Mouse (Mus musculus): Measurements from ENCODE around the gene Ly6g6d. TPM values are rescaled to one million over a fixed set of nuclear protein-coding genes. Genes with fewer than 3 reads are reported as not detected.
"Not testable (repeated sequence)": the region's sequence is repeated elsewhere in the genome, so short reads cannot be mapped to it uniquely, and the experiment has no call there.

Ly6g6d gene
- polyA plus RNA-seq, 1 experiment from 2014 or later, result 1.8 TPM

DNA sequence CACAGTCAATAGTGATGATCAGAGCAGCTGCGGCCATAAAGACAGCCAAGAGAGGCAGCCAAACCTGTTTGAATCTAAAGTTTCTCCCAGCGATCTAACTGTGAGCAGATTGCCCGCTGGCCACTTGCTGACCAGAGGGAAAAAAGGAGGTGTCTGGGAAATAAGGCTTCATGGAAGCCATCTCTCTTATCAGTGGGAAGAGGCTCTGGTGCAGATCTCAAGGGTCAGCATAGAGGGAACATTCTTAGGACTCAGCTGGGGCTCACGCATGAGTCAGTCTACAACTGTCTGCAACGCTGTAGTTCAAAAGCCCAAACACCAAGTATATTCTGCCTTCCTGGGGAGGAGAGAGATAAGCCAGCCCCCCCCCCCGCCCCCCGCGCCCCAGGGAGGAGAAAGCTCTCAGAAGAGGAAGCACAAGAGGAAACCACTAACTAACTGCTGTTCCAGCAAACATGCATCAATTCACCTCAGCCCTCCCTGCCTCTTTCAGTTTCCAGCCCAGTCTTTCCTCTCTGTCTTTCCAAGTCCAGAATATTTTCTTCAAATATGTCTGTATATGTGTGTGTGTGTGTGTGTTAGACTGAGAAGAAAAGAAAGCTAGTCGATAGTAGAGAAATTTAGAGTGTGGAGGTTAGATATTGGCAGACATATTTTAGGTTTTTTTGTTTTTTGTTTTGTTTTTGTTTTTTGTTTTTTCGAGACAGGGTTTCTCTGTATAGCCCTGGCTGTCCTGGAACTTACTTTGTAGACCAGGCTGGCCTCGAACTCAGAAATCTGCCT is 29.5 kb downstream of the Ly6g6d start:
- Histone ChIP-seq H3K4me1 (peaks cover 83% of the 10 kb centered on the region), H3K4me3 (peak overlapping the region; percentile 19; the same call in 1 of the 2 replicates)
- DNase-seq (ENCODE audit: extremely low spot score, low spot score), result no peak

DNA sequence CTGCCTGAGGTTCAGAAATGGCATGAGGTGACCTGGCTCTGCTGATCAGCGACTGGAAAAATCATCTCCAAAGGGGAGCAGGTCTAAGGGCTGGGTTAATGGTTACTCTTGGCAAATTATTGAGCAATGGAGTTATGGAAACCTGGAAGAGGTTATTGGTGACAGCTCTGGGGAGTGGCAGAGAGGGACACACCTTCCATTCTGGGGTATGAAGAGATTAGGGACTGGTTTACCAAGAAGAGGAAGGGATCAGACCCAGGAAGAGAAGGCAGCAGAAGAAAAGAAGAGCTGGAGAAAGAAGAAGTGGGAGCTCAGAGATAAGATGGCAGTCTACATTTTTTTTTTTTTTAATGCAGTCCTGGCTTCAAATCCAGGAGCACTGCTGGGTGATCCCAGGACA is 30.2 kb downstream of the Ly6g6d start:
- Histone ChIP-seq H3K9me3 (no peaks in the 10 kb centered on the region), H3K4me3 (peak overlapping the region; percentile 19; the same call in 1 of the 2 replicates), H3K27ac (peak overlapping the region; percentile 98), H3K36me3 (replicated peaks) (peaks cover 7% of the 10 kb centered on the region), H3K4me1 (peaks cover 79% of the 10 kb centered on the region), H3K27me3 (ENCODE audit: poor library complexity, severe bottlenecking) (no peaks in the 10 kb centered on the region)
- 54% methylated on average over 1 of the region's 1 CpGs for WGBS
- DNase-seq (ENCODE audit: extremely low spot score, low spot score), result no peak

More for the DNA sequence above, 29.5 kb downstream of the Ly6g6d start:
- WGBS, result 44% methylated on average over 11 of the region's 11 CpGs
- Histone ChIP-seq H3K27me3 (ENCODE audit: poor library complexity, severe bottlenecking) (no peaks in the 10 kb centered on the region), H3K36me3 (replicated peaks) (peaks cover 13% of the 10 kb centered on the region), H3K27ac (peak overlapping the region; percentile 98), H3K9me3 (no peaks in the 10 kb centered on the region)

DNA sequence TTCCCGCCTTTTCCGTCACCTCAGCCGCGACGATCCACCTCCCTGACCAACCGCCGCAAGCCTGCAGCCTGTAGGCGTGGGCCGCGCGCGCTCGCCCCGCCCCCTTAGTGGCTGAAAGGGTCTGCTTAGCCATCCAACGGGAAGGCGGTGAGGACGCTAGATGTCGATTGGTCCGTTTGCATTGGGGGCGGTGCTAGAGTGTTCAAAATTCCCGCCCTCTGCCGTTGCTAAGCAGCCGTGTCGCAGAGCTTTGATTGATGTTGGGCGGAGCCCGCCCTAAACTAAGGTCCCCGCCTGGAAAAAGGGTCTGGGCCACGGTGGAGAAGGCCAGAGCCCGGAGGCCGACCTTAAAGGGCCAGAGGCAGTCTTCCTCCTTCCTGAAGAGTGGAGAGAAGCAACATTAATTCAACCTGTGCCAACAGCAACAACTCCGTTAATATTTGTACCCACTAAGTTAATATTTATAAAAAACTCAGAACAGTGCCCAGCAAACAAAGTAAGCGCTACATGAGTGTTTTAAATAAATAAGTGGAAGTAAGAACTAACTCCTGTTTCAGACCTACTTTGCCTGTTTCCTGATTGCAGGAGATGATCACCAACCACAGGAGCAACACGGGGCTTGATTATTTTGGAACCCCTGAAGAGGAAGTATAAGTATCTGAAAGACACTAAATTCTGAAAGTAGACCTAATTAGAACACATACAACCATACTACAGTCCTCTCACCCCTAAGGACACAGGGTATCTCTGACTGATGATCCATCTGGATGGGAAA is 31.0 kb downstream of the Ly6g6d start, which contains the start of gene Msh5:
Msh5 (minus strand) TSS at position 65 of the 775 bp plus-strand sequence.
- WGBS, result 3% methylated on average over 33 of the region's 33 CpGs
- no peaks in the 10 kb centered on the region for H3K27me3 ChIP-seq (ENCODE audit: poor library complexity, severe bottlenecking)
- H3K36me3 ChIP-seq (replicated peaks), result no peaks in the 10 kb centered on the region
- DNase-seq (ENCODE audit: extremely low spot score, low spot score), result peak; percentile 100
- H3K4me3 ChIP-seq, result peak within 1 kb of the TSS; percentile 70
- H3K9me3 ChIP-seq, result no peaks in the 10 kb centered on the region
- H3K4me1 ChIP-seq, result peaks cover 71% of the 10 kb centered on the region
- peak within 1 kb of the TSS; percentile 98 for H3K27ac ChIP-seq

DNA sequence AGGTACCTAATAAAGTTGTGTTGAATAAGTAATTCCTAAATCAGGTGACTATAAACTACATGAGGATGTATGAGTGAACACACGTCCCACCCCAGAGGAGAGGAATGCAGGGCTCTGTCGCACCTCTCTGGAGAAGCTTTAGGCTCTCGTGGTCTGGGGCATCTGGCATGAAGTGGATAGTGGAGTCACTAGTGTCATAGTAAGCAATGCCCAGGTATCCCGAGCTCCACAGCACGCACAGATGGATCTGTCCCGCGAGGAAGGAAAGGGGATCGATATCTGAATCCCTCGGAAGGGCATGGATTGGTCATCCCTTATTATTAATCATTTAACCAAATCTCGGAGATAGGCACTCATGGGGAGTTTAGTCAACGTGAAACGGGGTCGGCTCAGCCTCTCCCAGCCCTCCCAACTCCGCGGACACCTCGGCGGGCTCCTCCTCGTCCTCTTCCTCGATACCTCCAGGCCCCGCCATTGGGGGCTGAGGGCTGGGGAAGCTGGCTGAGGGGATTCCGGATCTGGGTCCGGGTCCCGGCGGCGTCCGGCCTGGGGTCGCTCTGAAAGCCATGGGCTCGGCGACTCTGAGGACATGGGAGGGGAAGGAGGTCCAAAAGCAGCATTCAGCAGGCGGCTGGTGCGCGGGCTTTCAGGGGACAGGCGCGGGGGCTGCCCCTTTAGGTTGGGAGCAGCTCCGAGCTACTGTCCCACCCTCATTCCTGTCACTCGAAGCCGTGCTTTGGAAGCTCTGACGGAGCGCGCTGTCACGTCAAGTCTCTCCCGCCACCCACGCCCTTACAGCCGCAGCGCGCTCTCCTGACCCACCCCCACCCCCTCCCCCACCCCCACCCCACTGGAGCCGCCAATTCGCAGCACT is 31.8 kb downstream of the Ly6g6d start:
- Histone ChIP-seq H3K36me3 (replicated peaks) (no peaks in the 10 kb centered on the region), H3K27ac (peak overlapping the region; percentile 98), H3K9me3 (no peaks in the 10 kb centered on the region), H3K4me3 (peak overlapping the region; percentile 70), H3K27me3 (ENCODE audit: poor library complexity, severe bottlenecking) (no peaks in the 10 kb centered on the region), H3K4me1 (peaks cover 63% of the 10 kb centered on the region)
- no peak for DNase-seq (ENCODE audit: extremely low spot score, low spot score)
- 8% methylated on average over 48 of the region's 48 CpGs for WGBS

DNA sequence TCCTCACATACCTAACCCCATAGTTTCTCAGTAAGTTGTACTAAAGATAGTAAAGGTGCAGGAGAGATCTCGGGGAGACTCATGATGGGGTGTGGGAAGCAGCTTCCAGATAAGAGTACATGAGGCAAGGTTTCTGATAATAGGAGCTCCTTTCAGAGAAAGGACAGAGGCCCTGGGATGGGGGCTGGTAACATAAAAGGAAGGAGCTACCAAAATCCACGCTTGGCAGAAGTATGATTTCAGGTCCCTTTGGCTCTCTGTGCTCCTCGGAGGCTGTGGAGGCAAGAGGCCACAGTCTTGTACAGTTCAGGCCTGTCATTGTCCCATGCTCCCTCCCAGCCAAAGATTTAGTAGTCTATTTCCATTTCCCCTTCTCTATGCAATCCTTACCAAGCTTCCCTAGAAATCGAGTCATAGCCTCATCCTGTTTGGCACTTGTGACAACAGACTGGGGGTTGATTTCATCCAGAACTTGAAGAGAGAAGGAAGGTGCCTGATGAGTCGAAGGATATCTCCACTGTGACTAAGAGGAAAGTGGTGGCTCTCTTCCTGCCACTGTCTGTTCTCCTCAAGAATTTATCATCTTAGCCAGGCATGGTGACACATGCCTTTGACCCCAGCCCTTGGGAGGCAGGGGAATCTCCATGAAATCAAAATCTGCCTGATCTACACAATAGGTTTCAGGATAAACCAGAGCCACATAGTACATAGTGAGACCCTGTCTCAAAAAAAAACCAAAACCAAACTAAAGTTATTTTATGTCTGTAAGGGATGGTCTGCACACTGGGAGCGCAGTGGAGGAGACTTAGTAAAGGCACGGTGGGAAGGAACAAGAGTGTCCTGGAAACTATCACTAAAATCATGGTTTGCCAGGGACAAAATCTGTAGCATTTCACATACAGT is 32.7 kb downstream of the Ly6g6d start:
- Histone ChIP-seq H3K9me3 (no peaks in the 10 kb centered on the region), H3K27ac (peak overlapping the region; percentile 98), H3K4me3 (peak overlapping the region; percentile 70), H3K36me3 (replicated peaks) (no peaks in the 10 kb centered on the region), H3K27me3 (ENCODE audit: poor library complexity, severe bottlenecking) (no peaks in the 10 kb centered on the region), H3K4me1 (peaks cover 54% of the 10 kb centered on the region)
- no peak for DNase-seq (ENCODE audit: extremely low spot score, low spot score)
- WGBS, result 87% methylated on average over 7 of the region's 7 CpGs

DNA sequence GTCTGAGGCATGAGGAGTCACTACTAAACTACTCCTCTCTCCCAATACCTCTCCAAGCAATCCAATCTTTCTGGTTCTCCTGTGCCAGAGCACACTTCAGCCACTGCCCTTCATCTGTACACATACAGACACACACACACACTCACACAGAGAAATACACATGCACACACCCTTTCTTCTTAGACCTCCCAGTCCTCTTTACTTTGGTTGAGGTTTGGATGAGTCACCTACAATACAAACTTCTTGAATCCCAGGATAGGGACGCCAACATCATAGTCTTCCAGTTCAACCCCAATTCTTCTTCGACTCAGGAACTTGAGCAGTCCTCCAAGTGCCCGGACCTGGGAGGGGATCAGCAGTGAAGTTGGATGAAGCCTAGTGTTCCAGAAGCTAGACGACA is 34.1 kb downstream of the Ly6g6d start:
- H3K27ac ChIP-seq, result 0 out of 2 replicates have a peak overlapping the region, but pooled peaks have one; percentile 35
- 89% methylated on average over 4 of the region's 4 CpGs for WGBS
- peaks cover 40% of the 10 kb centered on the region for H3K4me1 ChIP-seq
- no peaks in the 10 kb centered on the region for H3K9me3 ChIP-seq
- DNase-seq (ENCODE audit: extremely low spot score, low spot score), result no peak
- H3K27me3 ChIP-seq (ENCODE audit: poor library complexity, severe bottlenecking), result no peaks in the 10 kb centered on the region
- H3K36me3 ChIP-seq (replicated peaks), result no peaks in the 10 kb centered on the region
- no peak overlapping the region for H3K4me3 ChIP-seq

DNA sequence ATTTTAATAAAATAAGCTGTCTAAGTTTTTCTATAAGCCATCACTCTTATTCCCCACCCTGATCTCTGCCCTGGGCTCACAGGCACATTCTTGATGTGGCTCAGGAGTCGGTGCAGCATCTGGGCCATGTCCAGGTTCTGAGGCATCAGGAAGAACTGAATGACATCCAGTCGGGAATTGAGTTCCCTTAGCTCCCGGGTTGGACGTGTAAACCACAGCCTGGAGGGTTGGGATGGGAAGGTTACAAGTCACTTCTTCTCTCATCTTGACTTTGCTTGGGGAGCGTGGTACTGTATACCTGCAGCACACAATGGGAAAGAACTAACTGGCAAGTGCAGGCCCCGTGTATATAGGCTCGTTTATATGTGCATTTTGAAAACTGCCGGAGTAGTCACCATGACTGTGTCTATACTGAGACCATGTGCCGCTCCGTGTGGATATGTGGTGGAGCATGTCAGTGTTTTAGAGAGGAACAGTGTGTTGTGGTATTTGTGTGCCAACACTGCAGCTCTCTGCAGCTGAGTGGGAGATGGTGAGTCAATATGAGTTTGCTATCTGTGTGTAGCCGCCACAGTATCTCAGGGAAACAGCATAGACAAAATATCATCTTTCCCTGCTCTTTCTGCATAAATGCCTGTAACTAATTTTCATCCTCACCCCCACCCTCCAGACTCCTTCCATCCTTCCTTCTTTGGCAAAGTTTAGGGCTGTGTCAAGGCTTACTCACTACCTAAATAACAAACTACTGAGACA is 38.6 kb downstream of the Ly6g6d start:
- no peaks in the 10 kb centered on the region for H3K9me3 ChIP-seq
- no peaks in the 10 kb centered on the region for H3K27me3 ChIP-seq (ENCODE audit: poor library complexity, severe bottlenecking)
- DNase-seq (ENCODE audit: extremely low spot score, low spot score), result no peak
- H3K27ac ChIP-seq, result no peak overlapping the region
- no peak overlapping the region for H3K4me3 ChIP-seq
- H3K4me1 ChIP-seq, result no peaks in the 10 kb centered on the region
- no peaks in the 10 kb centered on the region for H3K36me3 ChIP-seq (replicated peaks)
- WGBS, result 91% methylated on average over 11 of the region's 11 CpGs

DNA sequence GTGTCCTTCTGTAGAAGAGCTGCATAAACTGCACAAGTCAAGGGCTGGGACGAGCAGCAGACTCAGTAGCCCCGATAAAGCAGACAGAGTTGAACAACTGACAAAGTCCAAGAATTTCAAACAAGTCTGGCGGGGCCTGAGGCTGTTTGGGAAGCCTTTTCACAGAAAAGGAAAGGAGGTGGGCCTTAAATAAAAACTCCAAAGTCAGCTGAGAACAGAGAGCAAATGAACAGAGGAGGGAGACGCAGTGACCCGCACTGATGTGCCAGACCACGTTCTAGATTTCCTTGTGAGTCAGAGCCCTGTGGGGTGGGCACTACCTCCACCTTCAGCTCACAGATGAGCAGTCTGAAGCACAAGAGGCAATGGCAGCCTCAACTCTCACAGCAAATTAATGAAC is 43.0 kb downstream of the Ly6g6d start:
- 84% methylated on average over 6 of the region's 6 CpGs for WGBS
- DNase-seq (ENCODE audit: extremely low spot score, low spot score), result no peak
- 0 out of 2 replicates have a peak, but pooled peaks cover 3% of the 10 kb centered on the region for H3K27me3 ChIP-seq (ENCODE audit: poor library complexity, severe bottlenecking)
- H3K27ac ChIP-seq, result 0 out of 2 replicates have a peak overlapping the region, but pooled peaks have one; percentile 11
- H3K36me3 ChIP-seq (replicated peaks), result no peaks in the 10 kb centered on the region
- peaks cover 8% of the 10 kb centered on the region for H3K4me1 ChIP-seq
- H3K9me3 ChIP-seq, result no peaks in the 10 kb centered on the region
- no peak overlapping the region for H3K4me3 ChIP-seq

DNA sequence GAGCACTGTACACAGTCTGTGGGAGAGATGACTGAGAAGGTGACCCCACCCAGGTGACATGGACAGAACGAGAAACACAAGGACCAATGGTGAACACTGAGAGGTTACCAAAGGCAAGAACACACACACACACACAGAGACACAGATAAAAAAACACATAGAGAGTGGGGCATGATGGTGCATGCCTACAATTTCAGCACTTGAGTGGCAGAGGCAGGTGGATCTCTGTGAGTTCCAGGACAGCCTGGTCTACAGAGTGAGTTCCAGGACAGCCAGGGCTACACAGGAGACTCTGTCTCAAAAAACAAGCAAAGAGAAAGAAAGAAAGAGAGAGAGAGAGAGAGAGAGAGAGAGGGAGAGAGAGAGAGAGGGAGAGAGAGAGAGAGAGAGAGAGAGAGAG is 44.2 kb downstream of the Ly6g6d start:
- 72% methylated on average over 1 of the region's 1 CpGs for WGBS

DNA sequence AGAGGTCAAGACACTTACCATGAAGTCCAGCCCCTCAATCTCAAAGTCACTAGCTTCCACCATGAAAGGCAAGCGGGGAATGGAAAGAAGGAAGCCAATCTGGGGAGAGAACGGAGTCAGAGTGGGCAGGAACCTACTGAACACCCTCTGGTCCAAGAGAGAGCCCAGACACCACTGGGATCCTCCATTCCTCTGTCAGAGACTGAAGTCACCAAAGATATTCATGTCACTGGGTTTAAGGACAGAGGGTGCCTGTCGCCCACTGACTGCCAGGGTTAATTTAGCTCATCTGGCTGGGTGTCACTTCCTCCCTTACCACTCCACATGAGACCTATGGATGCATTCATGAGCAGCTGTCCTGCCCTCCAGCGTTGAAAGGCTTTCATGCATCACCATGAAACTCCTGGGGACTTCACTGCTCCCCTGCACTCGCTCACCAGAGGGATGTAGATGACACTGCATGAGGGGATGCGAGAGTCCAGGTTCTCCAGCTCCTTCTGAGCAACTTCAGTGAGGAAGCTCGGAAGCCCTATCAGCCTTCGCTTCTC is 45.5 kb downstream of the Ly6g6d start:
- H3K27me3 ChIP-seq (ENCODE audit: poor library complexity, severe bottlenecking), result 0 out of 2 replicates have a peak, but pooled peaks cover 3% of the 10 kb centered on the region
- no peaks in the 10 kb centered on the region for H3K36me3 ChIP-seq (replicated peaks)
- no peak for DNase-seq (ENCODE audit: extremely low spot score, low spot score)
- H3K4me1 ChIP-seq, result peaks cover 23% of the 10 kb centered on the region
- no peaks in the 10 kb centered on the region for H3K9me3 ChIP-seq
- H3K27ac ChIP-seq, result no peak overlapping the region
- 79% methylated on average over 8 of the region's 8 CpGs for WGBS
- H3K4me3 ChIP-seq, result no peak overlapping the region

More for the DNA sequence above, 44.2 kb downstream of the Ly6g6d start:
- DNase-seq (ENCODE audit: extremely low spot score, low spot score); H3K36me3 ChIP-seq (replicated peaks); H3K27me3 ChIP-seq (ENCODE audit: poor library complexity, severe bottlenecking); H3K4me3 ChIP-seq; H3K27ac ChIP-seq; H3K9me3 ChIP-seq: not testable (repeated sequence)
- peaks cover 15% of the 10 kb centered on the region for H3K4me1 ChIP-seq

DNA sequence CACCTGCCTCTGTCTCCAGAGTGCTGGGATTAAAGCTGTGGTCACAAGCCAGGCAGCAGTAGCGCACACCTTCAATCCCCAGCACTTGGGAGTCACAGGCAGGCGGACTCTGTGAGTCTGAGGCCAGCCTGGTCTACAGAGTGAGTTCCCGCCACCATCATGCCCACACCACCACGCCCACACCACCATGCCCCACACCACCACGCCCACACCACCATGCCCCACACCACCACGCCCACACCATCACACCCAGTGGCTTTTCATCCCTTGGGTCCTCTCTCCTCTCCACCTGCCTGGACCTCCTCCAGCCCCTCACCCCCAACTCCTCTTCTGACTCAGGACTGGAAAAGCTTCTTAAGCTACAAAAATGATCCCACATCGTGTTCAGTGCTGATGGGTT is 46.0 kb downstream of the Ly6g6d start:
- WGBS, result 91% methylated on average over 7 of the region's 7 CpGs
- H3K4me3 ChIP-seq, result no peak overlapping the region
- H3K27ac ChIP-seq, result no peak overlapping the region

More for the DNA sequence above, 46.0 kb downstream of the Ly6g6d start:
- no peak for DNase-seq (ENCODE audit: extremely low spot score, low spot score)
- H3K36me3 ChIP-seq (replicated peaks), result no peaks in the 10 kb centered on the region
- 0 out of 2 replicates have a peak, but pooled peaks cover 3% of the 10 kb centered on the region for H3K27me3 ChIP-seq (ENCODE audit: poor library complexity, severe bottlenecking)
- peaks cover 28% of the 10 kb centered on the region for H3K4me1 ChIP-seq
- H3K9me3 ChIP-seq, result no peaks in the 10 kb centered on the region
